Comparison of ENCODE assay signal across 8 mouse cellular contexts in genomic region chr14:121698620-121698950, GRCm38 (mm10).
DNase-seq lines count a peak whose midpoint lies in the region; ATAC-seq lines count a peak whose summit lies in the region.

No protein-coding gene starts in this region.

- peak overlapping the region; percentile 64; the same call in 1 of the 2 replicates for H3K9ac ChIP-seq in lung, embryonic 16.5 days (ENCODE audit: low read length)
- no peak overlapping the region for H3K9ac ChIP-seq in liver, embryonic 12.5 days
- peak overlapping the region; percentile 70 for H3K9ac ChIP-seq in stomach, embryonic 16.5 days (ENCODE audit: low read length)

- peaks cover 37% of the 10 kb centered on the region for H3K4me1 ChIP-seq in lung, embryonic 16.5 days (replicated peaks; ENCODE audit: control insufficient read depth, insufficient read depth, low read length)
- H3K4me1 ChIP-seq in liver, embryonic 12.5 days = peaks cover 8% of the 10 kb centered on the region; the same call in 1 of the 2 replicates
- peaks cover 22% of the 10 kb centered on the region for H3K4me1 ChIP-seq in stomach, embryonic 16.5 days (ENCODE audit: control insufficient read depth, insufficient read depth, low read length)

- peak overlapping the region; percentile 40 for H3K4me3 ChIP-seq in lung, embryonic 16.5 days (ENCODE audit: low read length)
- peak overlapping the region; percentile 17; the same call in 1 of the 2 replicates for H3K4me3 ChIP-seq in liver, embryonic 12.5 days
- peak overlapping the region; percentile 49 for H3K4me3 ChIP-seq in stomach, embryonic 16.5 days (replicated peaks; ENCODE audit: low read length)

- no peak for ATAC-seq in lung, embryonic 16.5 days (ENCODE audit: low read depth)
- ATAC-seq in liver, embryonic 12.5 days = no peak
- ATAC-seq in stomach, embryonic 16.5 days (ENCODE audit: insufficient read depth, low FRiP score) = no peak
- ATAC-seq in erythroid progenitor cell, adult 5-6 weeks (replicated peaks; ENCODE audit: low FRiP score, poor library complexity, severe bottlenecking) = no peak
- ATAC-seq in erythroblast, adult 5-6 weeks (replicated peaks; ENCODE audit: low FRiP score, poor library complexity, severe bottlenecking) = no peak

- no peaks in the 10 kb centered on the region for H3K36me3 ChIP-seq in lung, embryonic 16.5 days (ENCODE audit: control insufficient read depth, insufficient read depth, low read length)
- H3K36me3 ChIP-seq in liver, embryonic 12.5 days = no peaks in the 10 kb centered on the region
- H3K36me3 ChIP-seq in stomach, embryonic 16.5 days (ENCODE audit: control insufficient read depth, insufficient read depth, low read length) = no peaks in the 10 kb centered on the region

- H3K9me3 ChIP-seq in lung, embryonic 16.5 days (ENCODE audit: control insufficient read depth, low read length) = no peaks in the 10 kb centered on the region
- H3K9me3 ChIP-seq in liver, embryonic 12.5 days (replicated peaks) = no peaks in the 10 kb centered on the region
- no peaks in the 10 kb centered on the region for H3K9me3 ChIP-seq in stomach, embryonic 16.5 days (replicated peaks; ENCODE audit: control insufficient read depth, low read length)

- peak; percentile 20 for DNase-seq in cerebellum, postnatal 10 days
- no peak for DNase-seq in cerebellum, adult 9-11 months
- no peak for DNase-seq in lung, adult 18-20 months

- peak overlapping the region; percentile 53 for H3K4me2 ChIP-seq in lung, embryonic 16.5 days (ENCODE audit: low read depth, low read length)
- peak overlapping the region; percentile 47 for H3K4me2 ChIP-seq in liver, embryonic 12.5 days
- H3K4me2 ChIP-seq in stomach, embryonic 16.5 days (ENCODE audit: low read depth, low read length) = peak overlapping the region; percentile 50

- 7% methylated on average over 7 of the region's 7 CpGs for WGBS in lung, embryonic 16.5 days
- 43% methylated on average over 7 of the region's 7 CpGs for WGBS in liver, embryonic 12.5 days (ENCODE audit: insufficient replicate concordance)
- 16% methylated on average over 7 of the region's 7 CpGs for WGBS in stomach, embryonic 16.5 days

- H3K27me3 ChIP-seq in lung, embryonic 16.5 days (ENCODE audit: control insufficient read depth, insufficient read depth, low read depth, low read length) = no peaks in the 10 kb centered on the region
- peaks cover 18% of the 10 kb centered on the region; the same call in 1 of the 2 replicates for H3K27me3 ChIP-seq in liver, embryonic 12.5 days (replicated peaks)
- no peaks in the 10 kb centered on the region for H3K27me3 ChIP-seq in stomach, embryonic 16.5 days (ENCODE audit: control insufficient read depth, insufficient read depth, low read length)

- H3K27ac ChIP-seq in lung, embryonic 16.5 days (ENCODE audit: low read length) = peak overlapping the region; percentile 82
- H3K27ac ChIP-seq in liver, embryonic 12.5 days = no peak overlapping the region
- H3K27ac ChIP-seq in stomach, embryonic 16.5 days (ENCODE audit: low read length) = peak overlapping the region; percentile 88

Comparison
In these comparisons a context has a peak if more than half of its experiments do, and no peak if none do; other contexts are left out.
1. DNase-seq: peak in cerebellum, postnatal 10 days (2 of 2); none in cerebellum, adult 9-11 months (single experiment) and lung, adult 18-20 months (0 of 2).
2. Peak in every context shown above with its lines, with median percentiles within 50 percentile points of each other: H3K4me2 ChIP-seq and H3K4me3 ChIP-seq.